Mouse (Mus musculus): ENCODE data around the gene Smpd1.

GRCm38 (mm10) chr7:105534162-105534561 is 20.0 kb upstream of the Smpd1 start:
- TF ChIP-seq CTCF (IDR thresholded peaks at IDR 0.05; ENCODE audit: low read depth) (peak; percentile 58), EP300 (optimal IDR thresholded peaks at IDR 0.05) (no peak)

Measured in stomach, postnatal 0 days (tissue).